Mouse (Mus musculus) neural tube, embryonic 14.5 days (tissue): ENCODE measurements around the gene Zfp667. TPM values are rescaled to one million over a fixed set of nuclear protein-coding genes. Genes with fewer than 3 reads are reported as not detected.
A peak's percentile ranks its signal among the peaks of the same experiment; 100 is the strongest.
"Not testable (repeated sequence)": the region's sequence is repeated elsewhere in the genome, so short reads cannot be mapped to it uniquely, and the experiment has no call there.

ENCODE experiments used
- ATAC-seq: fragments of 200-750 bp; cut with Nextera tagmentation; 2 replicates; pipeline ENCODE4 v1.8.0; 2017; ENCODE audit warnings: low read depth, mild to moderate bottlenecking, moderate TSS enrichment, moderate library complexity
- H3K27ac ChIP-seq: fragments of 300-500 bp; sonication (generic); 2 replicates; pipeline ENCODE4 v1.5.1; 2014; ENCODE audit warnings: low read depth, mild to moderate bottlenecking, control low read depth, low read length, moderate library complexity, mixed read lengths
- H3K27me3 ChIP-seq: fragments of 300-500 bp; sonication (generic); 2 replicates; pipeline ENCODE4 v1.6.1; 2014; ENCODE audit warnings: low read length; ENCODE audit not compliant: control insufficient read depth, insufficient read depth
- H3K36me3 ChIP-seq: fragments of 300-500 bp; sonication (generic); 2 replicates; pipeline ENCODE4 v1.6.1; 2014; ENCODE audit warnings: low read length, mixed read lengths; ENCODE audit not compliant: control insufficient read depth, insufficient read depth
- H3K4me1 ChIP-seq: fragments of 300-500 bp; sonication (generic); 2 replicates; pipeline ENCODE4 v1.6.1; 2014; ENCODE audit warnings: low read length; ENCODE audit not compliant: control insufficient read depth, insufficient read depth
- H3K4me2 ChIP-seq: fragments of 300-500 bp; sonication (generic); 2 replicates; pipeline ENCODE4 v1.6.1; 2014; ENCODE audit warnings: mild to moderate bottlenecking, low read depth, low read length, control low read depth
- H3K4me3 ChIP-seq: fragments of 300-500 bp; sonication (generic); 2 replicates; pipeline ENCODE4 v1.5.1; 2014; ENCODE audit warnings: low read depth, low read length, control low read depth, mixed read lengths
- H3K9ac ChIP-seq: fragments of 300-500 bp; sonication (generic); replicated peaks from 2 replicates; pipeline ENCODE4 v1.6.1; 2014; ENCODE audit warnings: low read depth, mild to moderate bottlenecking, control low read depth, low read length, mixed read lengths
- H3K9me3 ChIP-seq: fragments of 300-500 bp; sonication (generic); 2 replicates; pipeline ENCODE4 v1.6.1; 2016; ENCODE audit warnings: low read length; ENCODE audit not compliant: control insufficient read depth
- WGBS: fragments of 180-500 bp; shearing (Covaris S2); extraction: QIAGEN DNeasy Blood & Tissue Kit; methylation state at CpG from one replicate; pipeline ENCODE4 v1.1.7; 2014; 5-methylcytosine and 5-hydroxymethylcytosine counted together
- polyA plus RNA-seq: library from polyadenylated mRNA; unstranded; fragments of >200 nt; fragmentation: Nextera tagmentation; extraction: Ambion mirVana; gene quantifications from 2 replicates; pipeline ENCODE4 v1.2.1, GENCODE M21; 2014

Gene Zfp667
- polyA plus RNA-seq, 1 experiment from 2014 or later = 19.8 TPM

DNA sequence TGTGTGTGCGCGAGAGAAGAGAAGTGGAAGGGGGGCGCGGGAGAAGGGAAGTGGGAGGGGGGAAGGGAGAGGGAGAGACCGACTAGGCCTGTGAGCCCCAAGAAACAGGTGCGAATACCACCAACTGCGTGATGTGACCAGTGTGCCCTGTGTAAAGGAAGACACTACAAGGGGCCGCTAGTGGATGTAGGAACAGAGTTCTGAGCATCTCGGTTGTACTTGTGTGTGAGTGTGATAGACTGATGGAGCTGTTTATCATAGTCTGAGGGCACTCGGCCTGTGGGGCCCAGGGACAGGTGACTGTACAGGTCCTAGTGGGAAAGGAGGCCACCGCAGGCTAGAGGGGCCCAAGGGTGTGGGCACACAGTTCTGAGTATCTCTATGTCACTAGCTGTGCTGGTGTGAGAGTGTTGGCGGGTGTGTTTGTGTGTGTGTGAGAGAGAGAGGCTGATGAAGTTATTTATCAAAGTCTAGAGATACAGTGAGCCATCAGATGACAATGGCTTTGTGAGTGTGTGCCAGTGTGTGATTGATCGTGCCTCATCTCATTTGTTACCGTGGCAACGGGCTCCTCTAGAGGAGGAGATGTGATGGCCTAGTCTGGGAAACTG, 647 bp downstream of the Zfp667 start:
- peak overlapping the region; percentile 74 for H3K27ac ChIP-seq
- H3K36me3 ChIP-seq = no peaks in the 10 kb centered on the region
- ATAC-seq = peak; percentile 23
- WGBS = 11% methylated on average over 15 of the region's 15 CpGs
- peak overlapping the region; percentile 41 for H3K4me3 ChIP-seq
- H3K9ac ChIP-seq = peak overlapping the region; percentile 48
- H3K9me3 ChIP-seq = no peaks in the 10 kb centered on the region
- H3K27me3 ChIP-seq = no peaks in the 10 kb centered on the region
- H3K4me2 ChIP-seq = peak overlapping the region; percentile 74
- H3K4me1 ChIP-seq = peaks cover 19% of the 10 kb centered on the region

- not testable (repeated sequence) for H3K4me3 ChIP-seq, H3K27me3 ChIP-seq, H3K27ac ChIP-seq, H3K9me3 ChIP-seq, ATAC-seq, H3K9ac ChIP-seq, H3K4me2 ChIP-seq
- peaks cover 16% of the 10 kb centered on the region for H3K4me1 ChIP-seq
- WGBS = 93% methylated on average over 5 of the region's 6 CpGs
- H3K36me3 ChIP-seq = peaks cover 15% of the 10 kb centered on the region; the same call in 1 of the 2 replicates
Measured at GRCm38 (mm10) chr7:6291121-6291520, 4.7 kb downstream of the Zfp667 start.

DNA sequence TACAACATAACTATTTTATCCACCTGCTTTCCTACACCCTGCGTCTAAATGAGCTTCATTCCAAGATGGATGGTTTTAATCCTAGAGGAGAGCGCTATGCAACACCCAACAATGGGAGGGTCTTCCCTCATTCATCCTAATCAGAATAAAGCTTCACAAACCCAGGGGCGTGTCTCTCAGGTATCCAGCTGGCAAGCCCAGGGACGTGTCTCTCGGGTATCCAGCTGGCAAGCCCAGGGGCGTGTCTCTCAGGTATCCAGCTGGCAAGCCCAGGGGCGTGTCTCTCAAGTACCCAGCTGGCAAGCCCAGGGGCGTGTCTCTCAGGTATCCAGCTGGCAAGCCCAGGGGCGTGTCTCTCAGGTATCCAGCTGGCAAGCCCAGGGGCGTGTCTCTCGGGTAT, 14.4 kb downstream of the Zfp667 start:
- H3K27me3 ChIP-seq, H3K4me3 ChIP-seq, H3K9ac ChIP-seq, H3K27ac ChIP-seq, H3K4me1 ChIP-seq, H3K4me2 ChIP-seq, H3K9me3 ChIP-seq, ATAC-seq: not testable (repeated sequence)
- peaks cover 36% of the 10 kb centered on the region for H3K36me3 ChIP-seq
- WGBS = 85% methylated on average over 11 of the region's 11 CpGs

DNA sequence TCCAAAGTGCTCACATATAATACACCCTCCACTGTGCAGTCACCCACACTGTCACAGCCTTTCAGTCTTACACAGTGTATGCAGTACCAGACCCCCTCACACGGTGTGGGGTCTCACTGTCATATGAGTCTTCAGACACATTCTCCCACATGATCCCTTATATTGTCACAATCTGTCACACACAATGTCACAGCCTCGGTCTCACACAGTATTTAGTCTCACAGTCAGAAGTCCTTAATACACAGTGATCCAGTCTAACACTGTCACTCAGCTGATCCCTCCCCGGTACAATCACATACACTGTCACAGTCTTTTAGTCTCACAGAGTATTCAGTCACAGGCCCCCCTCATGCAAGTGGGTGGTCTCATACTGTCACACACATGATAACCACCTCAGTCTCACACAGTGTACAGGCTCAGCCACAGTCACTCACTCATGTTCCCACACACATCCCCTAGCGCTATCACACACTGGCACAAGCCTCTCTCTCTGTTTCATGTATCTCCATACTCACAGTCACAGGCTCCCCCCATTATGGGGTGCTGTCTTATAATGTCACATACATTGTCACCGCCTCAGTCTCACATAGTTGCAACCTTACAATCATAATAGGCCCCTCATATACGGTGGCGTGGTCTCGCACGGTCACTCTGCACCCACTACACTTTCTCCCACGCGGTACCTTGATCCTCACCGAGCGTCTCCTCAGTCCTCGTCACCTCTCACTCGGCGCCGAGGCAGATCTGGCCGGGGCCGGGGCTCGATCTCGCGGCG, 44.3 kb downstream of the Zfp667 start:
- peak; percentile 83 for ATAC-seq
- H3K9me3 ChIP-seq = no peaks in the 10 kb centered on the region
- peak overlapping the region; percentile 82 for H3K9ac ChIP-seq
- H3K36me3 ChIP-seq = peaks cover 4% of the 10 kb centered on the region; the same call in 1 of the 2 replicates
- 15% methylated on average over 23 of the region's 23 CpGs for WGBS
- peak overlapping the region; percentile 58 for H3K4me3 ChIP-seq
- peaks cover 7% of the 10 kb centered on the region for H3K4me1 ChIP-seq
- H3K27ac ChIP-seq = peak overlapping the region; percentile 87
- no peaks in the 10 kb centered on the region for H3K27me3 ChIP-seq
- H3K4me2 ChIP-seq = peak overlapping the region; percentile 48

DNA sequence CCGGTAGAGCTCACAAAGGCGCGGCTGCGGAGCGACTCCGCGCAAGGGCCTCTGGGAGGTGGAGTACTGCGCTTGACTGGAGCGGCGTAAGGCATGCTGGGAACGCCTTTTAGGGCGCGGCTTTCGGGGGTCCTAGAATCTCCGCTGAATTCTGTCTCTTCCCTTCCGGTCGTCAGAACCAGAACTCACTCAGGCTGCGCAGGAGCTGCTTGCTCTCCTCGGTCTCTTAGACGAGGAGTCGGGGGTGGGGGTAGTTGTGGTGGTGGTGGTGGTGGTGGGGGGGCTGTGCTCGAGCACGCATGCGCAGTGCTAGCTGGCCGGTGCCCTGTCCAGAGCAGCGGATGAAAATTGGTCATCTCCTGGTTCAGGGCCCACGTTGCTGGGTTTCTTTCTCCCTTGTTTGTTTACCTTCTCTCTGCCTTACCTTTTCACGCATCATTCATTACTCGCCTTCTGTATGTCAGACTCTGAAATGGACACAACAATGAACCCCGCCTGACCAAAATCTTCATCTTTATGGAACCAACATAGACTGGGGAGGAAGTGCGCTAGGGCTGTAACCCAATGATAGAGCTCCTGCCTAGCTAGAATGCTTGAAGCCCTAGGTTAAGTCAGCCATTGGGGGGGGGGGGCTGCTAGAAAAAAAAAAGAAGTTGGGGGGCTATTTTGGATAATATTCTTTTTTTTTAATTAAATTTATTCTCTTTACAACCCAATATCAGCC, 45.0 kb downstream of the Zfp667 start, which contains the start of gene Zfp583:
Gene Zfp583 (minus strand): TSS at position 53 of the 724 bp plus-strand sequence.
- Histone ChIP-seq H3K27me3 (no peaks in the 10 kb centered on the region), H3K4me2 (peak within 1 kb of the TSS; percentile 48), H3K9ac (peak within 1 kb of the TSS; percentile 82), H3K27ac (peak within 1 kb of the TSS; percentile 87), H3K36me3 (peaks cover 4% of the 10 kb centered on the region; the same call in 1 of the 2 replicates), H3K4me3 (peak within 1 kb of the TSS; percentile 58), H3K9me3 (no peaks in the 10 kb centered on the region), H3K4me1 (peaks cover 7% of the 10 kb centered on the region)
- peak; percentile 94 for ATAC-seq
- 5% methylated on average over 31 of the region's 31 CpGs for whole genome bisulfite sequencing

DNA sequence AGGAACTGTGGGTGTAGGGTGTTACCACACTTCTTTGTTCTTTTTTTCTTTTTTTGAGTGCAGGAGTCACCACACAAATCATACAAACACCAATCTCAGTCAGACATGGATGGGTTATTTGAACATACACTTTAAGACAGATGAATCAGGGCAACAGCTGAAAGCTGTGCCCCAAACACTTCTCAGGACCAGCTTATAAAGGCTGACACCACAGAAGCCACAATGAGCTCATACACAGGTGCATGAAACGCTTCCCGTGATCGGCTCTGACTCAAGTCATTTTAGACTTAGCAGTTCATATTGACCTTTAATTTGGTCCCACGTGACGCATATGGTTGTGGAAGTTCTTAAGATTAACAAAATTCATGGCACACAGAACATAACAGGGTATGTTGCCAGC, 53.5 kb downstream of the Zfp667 start:
- no peak overlapping the region for H3K27ac ChIP-seq
- no peaks in the 10 kb centered on the region for H3K27me3 ChIP-seq
- H3K9ac ChIP-seq = no peak overlapping the region
- no peak overlapping the region for H3K4me3 ChIP-seq
- H3K4me2 ChIP-seq = no peak overlapping the region
- ATAC-seq = no peak
- no peaks in the 10 kb centered on the region for H3K4me1 ChIP-seq
- H3K9me3 ChIP-seq = no peaks in the 10 kb centered on the region
- 87% methylated on average over 5 of the region's 5 CpGs for WGBS
- no peaks in the 10 kb centered on the region for H3K36me3 ChIP-seq

DNA sequence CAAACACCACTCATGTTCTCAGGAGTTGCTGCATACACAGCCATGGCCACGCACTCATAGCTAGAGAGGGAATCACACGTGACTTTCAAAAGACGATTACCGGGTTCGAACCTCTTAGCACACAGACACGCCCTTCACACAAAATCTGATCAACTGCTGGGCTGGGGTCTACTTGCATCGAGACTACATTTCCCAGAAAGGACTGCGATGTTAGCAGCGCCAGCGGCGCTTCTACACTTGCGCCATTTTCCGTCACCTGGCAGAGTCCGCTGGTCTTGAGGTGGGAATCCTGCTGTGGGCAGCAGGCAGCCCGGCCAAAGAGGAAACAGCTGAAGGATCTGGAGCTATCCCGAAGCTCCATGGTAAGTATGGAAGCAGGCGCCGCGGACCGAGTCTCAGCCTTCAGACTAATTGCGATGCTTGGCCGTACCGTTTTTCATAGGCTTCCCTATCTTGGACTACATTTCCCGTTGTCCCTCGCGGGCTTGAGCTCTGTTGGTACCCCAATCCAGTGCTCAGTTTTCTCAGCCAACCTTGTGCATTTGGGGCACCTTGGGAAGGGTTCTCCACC, 57.2 kb downstream of the Zfp667 start, which contains the start of gene Gm3854:
Gene Gm3854 (plus strand): TSS at position 259 of the 571 bp plus-strand sequence.
- Histone ChIP-seq H3K4me2 (peak within 1 kb of the TSS; percentile 45), H3K27me3 (no peaks in the 10 kb centered on the region), H3K36me3 (no peaks in the 10 kb centered on the region), H3K9me3 (no peaks in the 10 kb centered on the region), H3K4me1 (no peaks in the 10 kb centered on the region), H3K27ac (peak within 1 kb of the TSS; percentile 85), H3K9ac (peak within 1 kb of the TSS; percentile 66), H3K4me3 (peak within 1 kb of the TSS; percentile 60)
- under 1% methylated on average over 26 of the region's 26 CpGs for WGBS
- peak; percentile 94 for ATAC-seq

DNA sequence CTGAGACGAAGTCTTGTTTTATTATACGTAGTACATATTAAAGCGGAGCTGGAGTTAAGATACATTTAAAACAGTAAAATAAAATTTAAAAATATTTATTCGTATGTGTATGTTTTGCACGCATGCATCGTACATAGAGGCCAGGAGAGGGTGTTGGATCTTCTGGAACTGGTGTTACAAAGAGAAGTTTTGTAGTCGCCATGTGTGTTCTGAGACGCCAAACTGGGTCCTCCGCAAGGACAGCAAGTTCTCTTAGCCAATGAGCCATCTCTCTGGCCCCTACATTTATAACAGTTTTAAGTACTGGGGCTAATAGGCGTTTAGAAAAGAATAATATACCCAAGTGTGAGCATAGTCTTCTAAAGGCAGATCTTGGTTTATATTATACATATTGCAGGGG, 57.7 kb downstream of the Zfp667 start:
- H3K27ac ChIP-seq = peak overlapping the region; percentile 85
- WGBS = 31% methylated on average over 10 of the region's 10 CpGs
- ATAC-seq = peak; percentile 49

More for the DNA sequence above, 57.7 kb downstream of the Zfp667 start:
- H3K4me3 ChIP-seq = peak overlapping the region; percentile 60
- H3K27me3 ChIP-seq = no peaks in the 10 kb centered on the region
- H3K4me1 ChIP-seq = no peaks in the 10 kb centered on the region
- H3K9ac ChIP-seq = no peak overlapping the region; the same call in none of the 2 replicates
- H3K4me2 ChIP-seq = peak overlapping the region; percentile 45
- no peaks in the 10 kb centered on the region for H3K36me3 ChIP-seq
- H3K9me3 ChIP-seq = no peaks in the 10 kb centered on the region
